In the genomic region with DNA sequence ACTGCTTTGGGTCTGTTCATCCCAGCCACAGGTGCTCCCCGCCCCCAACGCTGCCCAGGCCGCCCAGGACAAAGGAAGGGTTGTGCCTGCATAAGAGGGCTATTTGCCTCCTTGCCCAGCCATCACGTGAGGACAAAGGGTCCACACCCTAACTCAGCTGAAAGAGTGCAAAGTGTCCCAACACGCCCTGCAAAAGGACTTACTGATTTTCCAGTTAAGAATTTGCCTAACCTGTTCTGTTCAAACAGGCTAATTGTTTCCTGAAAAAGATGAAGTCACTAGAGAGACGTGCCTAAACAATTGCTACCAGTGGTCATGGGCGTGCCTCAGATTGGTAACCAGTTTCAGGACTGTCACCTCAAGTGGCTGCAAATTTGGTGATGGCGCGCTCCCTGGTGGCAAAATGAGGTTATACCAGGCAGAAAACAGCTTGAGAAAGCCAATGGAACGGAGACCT, we compare ENCODE assay signal across 8 mouse cellular contexts. TPM values are rescaled to one million over a fixed set of nuclear protein-coding genes. Genes with fewer than 3 reads are reported as not detected.
DNase-seq lines count a peak whose midpoint lies in the region; ATAC-seq and TF ChIP-seq lines count a peak whose summit lies in the region.

No protein-coding gene starts in this region.

- no peaks in the 10 kb centered on the region for H3K36me3 ChIP-seq in intestine, embryonic 16.5 days (ENCODE audit: control insufficient read depth, insufficient read depth, low read length)
- H3K36me3 ChIP-seq in limb, embryonic 10.5 days, result no peaks in the 10 kb centered on the region
- H3K36me3 ChIP-seq in midbrain, embryonic 12.5 days, result no peaks in the 10 kb centered on the region
- H3K36me3 ChIP-seq in small intestine, adult 2 months (ENCODE audit: control insufficient read depth, insufficient read depth, low read length), result no peaks in the 10 kb centered on the region

- H3K27ac ChIP-seq in gastrocnemius, adult 2 months, result peak overlapping the region; percentile 29
- H3K27ac ChIP-seq in intestine, embryonic 16.5 days (ENCODE audit: low read length), result no peak overlapping the region
- peak overlapping the region; percentile 70 for H3K27ac ChIP-seq in limb, embryonic 10.5 days
- H3K27ac ChIP-seq in midbrain, embryonic 12.5 days (replicated peaks), result no peak overlapping the region
- H3K27ac ChIP-seq in small intestine, adult 2 months (ENCODE audit: insufficient read depth, low read depth, low read length), result no peak overlapping the region

- H3K27me3 ChIP-seq in intestine, embryonic 16.5 days (replicated peaks; ENCODE audit: control insufficient read depth, insufficient read depth, low read length), result no peaks in the 10 kb centered on the region
- H3K27me3 ChIP-seq in limb, embryonic 10.5 days (ENCODE audit: low read depth, poor library complexity, severe bottlenecking), result no peaks in the 10 kb centered on the region
- H3K27me3 ChIP-seq in midbrain, embryonic 12.5 days, result peaks cover 27% of the 10 kb centered on the region; the same call in 1 of the 2 replicates
- no peaks in the 10 kb centered on the region for H3K27me3 ChIP-seq in small intestine, adult 2 months (ENCODE audit: control insufficient read depth, insufficient read depth, low read length)

- peak; percentile 77 for TF ChIP-seq CTCF in gastrocnemius, adult 2 months (IDR thresholded peaks at IDR 0.05)
- TF ChIP-seq CTCF in small intestine, adult 2 months (IDR thresholded peaks at IDR 0.05; ENCODE audit: extremely low read depth, insufficient read length, insufficient replicate concordance, low read depth, low read length), result peak; percentile 81; the same call in 1 of the 2 replicates

- 22% methylated on average over 10 of the region's 10 CpGs for WGBS in intestine, embryonic 16.5 days
- 15% methylated on average over 10 of the region's 10 CpGs for WGBS in limb, embryonic 10.5 days
- WGBS in midbrain, embryonic 12.5 days, result 6% methylated on average over 10 of the region's 10 CpGs
- WGBS in small intestine, adult 2 months, result 21% methylated on average over 10 of the region's 10 CpGs

- DNase-seq in cerebellum, adult 11 months, result peak; percentile 78
- DNase-seq in cerebellum, postnatal 36 days, result peak; percentile 88 to 92
- DNase-seq in gastrocnemius, adult 2 months, result peak; percentile 84
- DNase-seq in limb, embryonic 10.5 days (ENCODE audit: low spot score), result peak; percentile 87

- no peak overlapping the region for H3K4me2 ChIP-seq in intestine, embryonic 16.5 days (ENCODE audit: low read depth, low read length)
- H3K4me2 ChIP-seq in midbrain, embryonic 12.5 days (replicated peaks), result peak overlapping the region; percentile 24

- H3K4me1 ChIP-seq in intestine, embryonic 16.5 days (ENCODE audit: control insufficient read depth, insufficient read depth, low read length), result peaks cover 9% of the 10 kb centered on the region; the same call in 1 of the 2 replicates
- peaks cover 14% of the 10 kb centered on the region for H3K4me1 ChIP-seq in limb, embryonic 10.5 days
- H3K4me1 ChIP-seq in midbrain, embryonic 12.5 days, result peaks cover 3% of the 10 kb centered on the region; the same call in 1 of the 2 replicates
- peaks cover 8% of the 10 kb centered on the region for H3K4me1 ChIP-seq in small intestine, adult 2 months (ENCODE audit: control insufficient read depth, insufficient read depth, insufficient read length, low read length)

- no peak overlapping the region for H3K9ac ChIP-seq in intestine, embryonic 16.5 days (ENCODE audit: low read depth, low read length)
- H3K9ac ChIP-seq in midbrain, embryonic 12.5 days (replicated peaks), result no peak overlapping the region

- H3K9me3 ChIP-seq in intestine, embryonic 16.5 days (ENCODE audit: control insufficient read depth, low read length), result no peaks in the 10 kb centered on the region
- H3K9me3 ChIP-seq in limb, embryonic 10.5 days (replicated peaks), result no peaks in the 10 kb centered on the region
- no peaks in the 10 kb centered on the region for H3K9me3 ChIP-seq in midbrain, embryonic 12.5 days

- no peak overlapping the region for H3K4me3 ChIP-seq in gastrocnemius, adult 2 months
- no peak overlapping the region for H3K4me3 ChIP-seq in intestine, embryonic 16.5 days (ENCODE audit: low read length)
- H3K4me3 ChIP-seq in limb, embryonic 10.5 days, result 0 out of 2 replicates have a peak overlapping the region, but pooled peaks have one; percentile 19
- H3K4me3 ChIP-seq in midbrain, embryonic 12.5 days, result no peak overlapping the region
- no peak overlapping the region for H3K4me3 ChIP-seq in small intestine, adult 2 months (ENCODE audit: low read depth, low read length)

- ATAC-seq in cerebellum, adult (ENCODE audit: insufficient number of reproducible peaks, low FRiP score, low TSS enrichment), result no peak
- peak; percentile 70 for ATAC-seq in intestine, embryonic 16.5 days
- peak; percentile 83 for ATAC-seq in midbrain, embryonic 12.5 days (ENCODE audit: low FRiP score, low read depth)

- intact Hi-C loops in gastrocnemius, adult 2 months (cut with DNase I), result loop anchor here (2.0 to 5.0 kb wide), 4 partner anchors 182 to 486 kb away; no protein-coding TSS in a partner anchor

- no peak for TF ChIP-seq POLR2A in small intestine, adult 2 months (IDR thresholded peaks at IDR 0.05; ENCODE audit: low read depth, low read length)

RNA-seq across cellular contexts. Expression of a gene that starts 18.8 kb away (rescaled TPM):
- 1 to 10 TPM; 4.5 to 5.8 TPM for total RNA-seq in gastrocnemius, adult 2 months (2021)
- 16.8 and 17.8 TPM in 2 replicates for polyA plus RNA-seq in intestine, embryonic 16.5 days (2015; fragmentation: Nextera tagmentation; extraction: Ambion mirVana)
- polyA plus RNA-seq in limb, embryonic 10.5 days (2016; fragmentation: Nextera tagmentation; extraction: Ambion mirVana), result 14.2 and 15.9 TPM in 2 replicates
- 24.2 and 24.5 TPM in 2 replicates for polyA plus RNA-seq in midbrain, embryonic 12.5 days (2016; fragmentation: Nextera tagmentation; extraction: Ambion mirVana)
- 7.7 and 15.7 TPM in 2 replicates for polyA plus RNA-seq in small intestine, adult 2 months (2012; rRNA removed)

Comparison
In these comparisons a context has a peak if more than half of its experiments do, and no peak if none do; other contexts are left out.
1. H3K27ac ChIP-seq: peak in gastrocnemius, adult 2 months (single experiment) and limb, embryonic 10.5 days (single experiment); none in intestine, embryonic 16.5 days (single experiment), midbrain, embryonic 12.5 days (single experiment) and small intestine, adult 2 months (single experiment).
2. Peak in every context shown above with its lines, with median percentiles within 50 percentile points of each other: DNase-seq.